Mouse (Mus musculus): Measurements from ENCODE around the gene Trit1.

Trit1 gene

GRCm38 (mm10) chr4:123050681-123051211, 34.3 kb downstream of the Trit1 start:
- DNase-seq (ENCODE audit: low read depth) = peak; percentile 14

- DNase-seq (ENCODE audit: low read depth) = no peak
Measured at GRCm38 (mm10) chr4:123053179-123053578, 36.8 kb downstream of the Trit1 start.

- no peak for DNase-seq (ENCODE audit: low read depth)
Measured at GRCm38 (mm10) chr4:123054172-123054790, 37.9 kb downstream of the Trit1 start.

- DNase-seq (ENCODE audit: low read depth) = no peak
Measured at GRCm38 (mm10) chr4:123056560-123057109, 40.2 kb downstream of the Trit1 start.

- DNase-seq (ENCODE audit: low read depth) = no peak
Measured at GRCm38 (mm10) chr4:123057957-123058356, 41.6 kb downstream of the Trit1 start.

- no peak for DNase-seq (ENCODE audit: low read depth)
Measured at GRCm38 (mm10) chr4:123061744-123062143, 45.3 kb downstream of the Trit1 start.

GRCm38 (mm10) chr4:123068646-123069045, 52.2 kb downstream of the Trit1 start:
- no peak for DNase-seq (ENCODE audit: low read depth)

- DNase-seq (ENCODE audit: low read depth) = peak; percentile 44
Measured at GRCm38 (mm10) chr4:123071266-123071966, 55.0 kb downstream of the Trit1 start.

- no peak for DNase-seq (ENCODE audit: low read depth)
Measured at GRCm38 (mm10) chr4:123076928-123077327, 60.5 kb downstream of the Trit1 start.

- no peak for DNase-seq (ENCODE audit: low read depth)
Measured at GRCm38 (mm10) chr4:123078231-123078630, 61.8 kb downstream of the Trit1 start.

GRCm38 (mm10) chr4:123080791-123081190, 64.4 kb downstream of the Trit1 start:
- no peak for DNase-seq (ENCODE audit: low read depth)

GRCm38 (mm10) chr4:123082283-123083163, 66.1 kb downstream of the Trit1 start:
- peak; percentile 83 for DNase-seq (ENCODE audit: low read depth)

GRCm38 (mm10) chr4:123083323-123083902, 67.0 kb downstream of the Trit1 start:
- peak; percentile 27 for DNase-seq (ENCODE audit: low read depth)

- peak; percentile 55 for DNase-seq (ENCODE audit: low read depth)
Measured at GRCm38 (mm10) chr4:123085290-123085689, 68.9 kb downstream of the Trit1 start.

GRCm38 (mm10) chr4:123086381-123086780, 70.0 kb downstream of the Trit1 start:
- peak; percentile 35 for DNase-seq (ENCODE audit: low read depth)

- no peak for DNase-seq (ENCODE audit: low read depth)
Measured at GRCm38 (mm10) chr4:123092621-123093020, 76.2 kb downstream of the Trit1 start.

GRCm38 (mm10) chr4:123093064-123093776, 76.8 kb downstream of the Trit1 start:
- no peak for DNase-seq (ENCODE audit: low read depth)

GRCm38 (mm10) chr4:123093869-123094268, 77.5 kb downstream of the Trit1 start:
- DNase-seq (ENCODE audit: low read depth) = no peak

All from induced T-regulatory cell, adult 2 months (primary cell).